ENCODE assay signal across 24 mouse cellular contexts in genomic region chr13:116969650-116970049, GRCm38 (mm10).
"Had no signal": no experiment of that assay in that cellular context is flagged by ENCODE, and none has a peak within 500 bp of the region (broad histone marks: within the 10 kb centered on the region; RNA-seq: fewer than 3 reads in every experiment).

No protein-coding gene starts in this region.

- H3K9ac ChIP-seq: hindbrain, embryonic 12.5 days; hindbrain, embryonic 14.5 days; kidney, embryonic 15.5 days; limb, embryonic 12.5 days; liver, embryonic 13.5 days; liver, embryonic 15.5 days had no signal

- H3K9me3 ChIP-seq: hindbrain, embryonic 10.5 days; hindbrain, embryonic 12.5 days; kidney, embryonic 15.5 days; limb, embryonic 10.5 days; limb, embryonic 12.5 days; liver, embryonic 13.5 days; liver, embryonic 15.5 days had no signal

- ATAC-seq: hindbrain, embryonic 16.5 days; inflammation-experienced regulatory T-cells, adult 6 months; intestine, embryonic 16.5 days had no signal

- H3K4me2 ChIP-seq: heart, embryonic 11.5 days; hindbrain, embryonic 12.5 days; hindbrain, embryonic 14.5 days; kidney, embryonic 15.5 days; limb, embryonic 12.5 days; liver, embryonic 11.5 days; liver, embryonic 13.5 days; liver, embryonic 15.5 days had no signal

- H3K27ac ChIP-seq: heart, adult 2 months; hindbrain, embryonic 10.5 days; hindbrain, embryonic 12.5 days; hindbrain, embryonic 14.5 days; kidney, embryonic 15.5 days; kidney, postnatal 0 days; left cerebral cortex, adult 2 months; limb, embryonic 10.5 days; limb, embryonic 12.5 days; liver, embryonic 13.5 days; liver, embryonic 15.5 days had no signal

- H3K4me1 ChIP-seq: hindbrain, embryonic 10.5 days; liver, embryonic 13.5 days had no signal

- DNase-seq: gastrocnemius, adult 2 months; gastrocnemius, postnatal 10 days; gastrocnemius, postnatal 25 days; heart, adult 2 months; heart, postnatal 10 days; heart, postnatal 4 days; kidney, postnatal 14 days; layer of hippocampus, adult 9-11 months; liver; liver, embryonic 13.5 days had no signal

- H3K36me3 ChIP-seq: hindbrain, embryonic 10.5 days; hindbrain, embryonic 12.5 days; kidney, embryonic 15.5 days; limb, embryonic 10.5 days; limb, embryonic 12.5 days; liver, embryonic 13.5 days; liver, embryonic 15.5 days had no signal

- H3K27me3 ChIP-seq: hindbrain, embryonic 12.5 days; kidney, embryonic 15.5 days; limb, embryonic 12.5 days; liver, embryonic 13.5 days; liver, embryonic 15.5 days had no signal

- H3K4me3 ChIP-seq: gastrocnemius, adult 2 months; heart, adult 2 months; hindbrain, embryonic 10.5 days; hindbrain, embryonic 12.5 days; kidney, embryonic 15.5 days; left cerebral cortex, adult 2 months; limb, embryonic 10.5 days; limb, embryonic 12.5 days; liver, embryonic 13.5 days; liver, embryonic 15.5 days had no signal
